Mouse (Mus musculus) left cerebral cortex, postnatal 36 days (tissue): ENCODE results near the gene Gpr65. TPM values are rescaled to one million over a fixed set of nuclear protein-coding genes. Genes with fewer than 3 reads are reported as not detected.
"Not testable (repeated sequence)": the region's sequence is repeated elsewhere in the genome, so short reads cannot be mapped to it uniquely, and the experiment has no call there.

Experiments used
- DNase-seq, 2 experiments: peaks; one replicate each; pipeline ENCODE4 v3.0.0; 2021 to 2022; ENCODE audit warnings: low spot score in 2 of 2, mixed read lengths in 1 of 2
- intact Hi-C: fragments of 180-260 bp; cut with DNase I; formaldehyde crosslinking; loops from one replicate; pipeline ENCODE4 v1.15.1; 2025
- total RNA-seq, 2 experiments: library from RNA; stranded (reverse); gene quantifications; 2 replicates each; pipeline ENCODE4 v1.2.3; 2021

The Gpr65 gene
- total RNA-seq: under 1 TPM in 1 of 2 experiments, not detected in 1; 0.20 TPM

DNA sequence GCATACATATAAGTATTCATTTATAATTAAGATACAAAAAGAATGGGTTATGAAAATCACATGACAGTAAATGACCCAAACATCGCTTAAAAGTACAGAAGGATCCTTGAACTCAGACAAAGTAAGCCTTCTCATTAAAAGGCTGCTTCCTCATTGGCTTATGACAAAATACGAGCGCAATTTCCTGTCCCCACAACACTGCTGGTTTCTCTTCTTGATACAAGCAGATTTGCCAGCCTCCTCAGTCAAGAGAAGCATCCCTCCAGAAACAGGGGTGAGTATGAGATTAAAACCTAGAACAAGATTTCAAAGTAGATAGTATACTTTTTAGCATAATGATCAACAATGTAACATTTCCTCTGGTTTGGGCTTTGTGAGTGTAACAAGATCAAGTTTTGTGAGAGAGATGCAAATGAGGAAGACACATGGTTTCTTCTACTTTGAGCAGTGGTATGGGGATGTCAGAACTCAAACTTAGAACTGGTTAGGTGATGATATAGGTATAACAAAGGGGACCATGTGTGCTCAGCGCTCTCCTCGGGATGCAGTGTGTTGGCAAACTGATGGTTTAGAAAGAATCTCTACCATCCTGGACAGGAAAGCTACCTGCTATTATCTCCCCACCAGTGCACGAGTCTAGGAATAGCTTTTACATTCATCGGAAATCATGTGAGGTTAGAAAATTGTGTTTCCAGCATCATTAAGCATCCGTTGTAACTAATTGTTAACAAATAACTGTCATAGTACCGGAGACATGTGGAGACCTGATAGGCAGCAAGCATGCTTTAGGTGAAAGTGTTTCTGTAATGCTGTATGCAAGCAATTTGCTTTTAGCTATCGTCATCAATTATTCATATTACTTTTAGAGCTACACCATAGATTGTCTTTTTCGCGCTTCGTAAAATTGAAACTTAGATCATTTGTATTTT is at the start of gene Gpr65:
TSS of gene Gpr65 (plus strand) at position 195 of the 929 bp plus-strand sequence.
- intact Hi-C loops: no loop called here

DNA sequence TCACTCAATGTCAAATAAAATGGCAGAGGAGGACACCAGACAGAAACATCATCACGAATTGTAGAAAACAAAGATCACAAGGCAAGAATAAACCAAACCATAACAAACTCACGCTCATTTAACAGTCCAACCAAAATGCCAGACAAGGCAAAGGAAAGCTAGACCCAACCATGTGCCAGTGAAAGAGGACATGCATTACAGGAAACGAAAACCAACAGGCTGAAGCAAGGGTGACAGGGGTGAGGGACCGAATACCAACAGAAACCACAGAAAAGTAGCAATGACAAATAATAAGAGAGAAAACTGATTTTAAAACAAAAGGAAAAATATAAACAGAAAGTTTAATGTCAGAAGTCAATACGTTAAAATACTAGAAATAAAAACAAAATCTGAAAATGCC is 45.1 kb upstream of the Gpr65 start:
- no peak for DNase-seq
- intact Hi-C loops: no loop called here

More for the DNA sequence above, at the start of gene Gpr65:
- DNase-seq: no peak

DNA sequence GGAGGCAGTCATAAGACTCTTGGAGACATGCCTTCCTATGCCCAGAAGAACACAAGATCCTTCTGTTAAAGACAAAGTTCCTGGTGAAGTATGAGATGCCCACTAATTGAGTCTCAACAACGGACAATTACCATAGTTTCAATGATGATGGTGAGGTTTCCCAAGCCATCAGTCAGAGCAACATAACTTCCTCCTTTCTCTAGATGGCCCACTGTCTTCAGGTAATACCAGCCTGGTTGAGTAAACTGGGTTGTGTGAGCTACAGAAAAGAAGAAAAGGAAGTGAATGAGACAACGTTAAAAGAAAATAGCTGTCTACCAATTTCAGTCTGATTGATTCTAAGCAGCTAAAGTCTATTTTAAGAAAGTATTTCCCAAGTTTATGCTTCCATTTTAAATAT is 41.4 kb upstream of the Gpr65 start:
- DNase-seq: no peak
- intact Hi-C loops: no loop called here

DNA sequence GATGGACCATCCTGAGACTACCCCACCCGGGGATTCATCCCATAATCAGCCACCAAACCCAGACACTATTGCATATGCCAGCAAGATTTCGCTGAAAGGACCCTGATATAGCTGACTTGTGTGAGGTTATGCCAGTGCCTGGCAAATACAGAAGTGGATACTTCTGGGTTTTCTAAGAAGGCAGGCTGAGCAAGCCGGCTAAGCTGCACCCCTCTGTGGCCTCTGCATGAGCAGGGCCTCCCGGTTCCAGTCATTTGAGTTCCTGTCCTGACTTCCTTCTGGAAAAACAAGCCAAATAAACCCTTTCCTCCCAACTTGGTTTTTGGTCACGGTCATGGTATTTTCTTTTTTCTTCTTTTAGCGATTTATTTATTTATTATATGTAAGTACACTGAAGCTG is 30.0 kb upstream of the Gpr65 start:
- intact Hi-C loops: not testable (repeated sequence)

GRCm38 (mm10) chr12:98244161-98244560 is 24.3 kb upstream of the Gpr65 start:
- intact Hi-C loops: no loop called here

More for the DNA sequence above, 30.0 kb upstream of the Gpr65 start:
- DNase-seq: not testable (repeated sequence)

GRCm38 (mm10) chr12:98244865-98245264 is 23.6 kb upstream of the Gpr65 start:
- DNase-seq: no peak
- intact Hi-C loops: no loop called here

More at GRCm38 (mm10) chr12:98244161-98244560, 24.3 kb upstream of the Gpr65 start:
- no peak for DNase-seq

DNA sequence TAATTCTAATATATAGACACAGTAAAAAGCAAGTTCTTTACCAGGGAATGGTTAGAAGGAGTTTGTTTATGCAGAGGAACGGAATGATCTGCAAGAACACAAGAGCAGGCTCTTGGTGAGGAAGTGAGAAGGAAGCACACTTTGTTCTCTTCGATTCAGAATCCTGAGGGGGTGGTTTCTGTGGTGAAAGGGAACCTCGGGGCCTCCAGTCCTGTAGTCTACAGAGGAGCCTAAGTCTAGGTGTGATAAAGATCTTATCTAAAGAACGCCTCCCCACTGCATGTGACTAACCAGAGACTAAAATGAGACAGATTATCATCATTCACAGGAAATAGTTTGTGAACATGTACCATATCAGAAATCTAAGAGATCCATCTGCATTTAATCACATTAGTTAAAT is 21.6 kb upstream of the Gpr65 start:
- DNase-seq: no peak
- intact Hi-C loops: no loop called here

- intact Hi-C loops: no loop called here
Observed at GRCm38 (mm10) chr12:98249671-98250070, 18.8 kb upstream of the Gpr65 start.

GRCm38 (mm10) chr12:98250327-98250726 is 18.1 kb upstream of the Gpr65 start:
- no peak for DNase-seq
- intact Hi-C loops: no loop called here

More at GRCm38 (mm10) chr12:98249671-98250070, 18.8 kb upstream of the Gpr65 start:
- DNase-seq: no peak

DNA sequence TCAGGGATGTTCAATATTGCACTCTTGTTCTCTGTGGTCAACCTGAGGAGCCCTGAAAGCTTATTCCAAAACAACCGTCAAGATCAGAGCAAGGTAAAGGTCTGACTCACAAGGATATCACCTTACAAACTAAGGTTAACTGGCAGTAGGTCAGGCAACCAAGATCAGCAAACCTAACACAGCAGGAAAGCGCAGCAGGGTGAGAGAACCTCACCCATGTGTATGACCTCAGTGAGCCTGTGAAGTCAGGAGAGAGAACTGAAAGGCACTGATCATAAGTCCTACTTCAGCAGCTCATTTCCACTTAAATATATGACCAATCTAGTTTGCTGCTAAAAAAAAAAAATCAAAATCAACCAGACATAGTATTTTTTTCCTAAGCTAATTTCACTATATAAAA is 16.0 kb upstream of the Gpr65 start:
- intact Hi-C loops: no loop called here
- DNase-seq: no peak

DNA sequence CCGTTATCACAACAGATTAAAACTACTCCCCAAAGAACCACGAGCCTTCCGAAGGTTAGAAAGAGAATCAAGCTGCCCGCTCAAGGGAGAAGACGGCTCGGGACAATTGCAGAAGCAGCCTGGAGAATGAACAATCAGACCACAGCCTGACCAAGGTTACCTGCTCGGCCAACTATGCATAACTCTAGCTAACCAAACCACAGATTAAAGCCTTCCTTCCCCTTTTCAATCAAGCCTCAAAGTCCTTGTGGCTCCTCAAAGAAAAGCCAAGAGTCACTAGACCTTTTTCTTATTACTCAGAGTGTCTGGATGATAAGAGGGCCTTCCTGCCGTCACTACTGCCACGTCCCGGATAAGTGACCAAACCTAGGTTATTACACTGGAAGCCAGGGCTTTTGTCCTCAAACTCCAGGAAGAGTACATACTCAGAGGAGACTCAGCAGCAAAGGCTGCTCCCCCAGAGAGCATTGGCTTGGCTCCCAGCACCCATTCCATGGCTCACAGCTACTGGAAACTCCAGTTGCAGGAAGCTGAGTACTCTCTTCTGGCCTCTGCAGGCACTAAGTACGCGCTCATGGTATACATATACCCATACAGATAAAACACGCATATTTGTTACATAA is 13.0 kb upstream of the Gpr65 start:
- intact Hi-C loops: no loop called here

DNA sequence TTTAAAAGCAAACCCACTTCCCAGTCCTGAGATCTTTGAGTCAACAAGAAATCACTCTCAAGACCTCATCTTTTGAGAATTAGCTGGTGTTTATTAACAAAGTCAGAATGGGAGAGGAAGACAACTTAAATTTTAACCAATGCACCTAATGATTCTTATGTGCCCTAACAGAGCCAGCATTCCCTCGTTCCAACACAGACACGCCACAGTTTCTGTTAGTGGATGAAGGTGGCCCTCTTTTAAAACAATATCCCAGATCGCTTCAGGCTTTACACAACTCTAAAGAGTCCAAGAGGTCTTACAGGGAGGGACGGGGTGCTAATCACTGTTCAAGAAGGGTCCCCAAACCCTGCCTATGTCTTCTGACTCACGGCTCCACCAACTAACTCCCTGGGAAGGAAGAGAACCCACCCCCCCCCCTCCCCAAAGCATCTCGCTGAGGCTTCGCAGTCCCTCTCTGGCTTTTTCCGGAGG is 10.0 kb upstream of the Gpr65 start:
- DNase-seq: no peak
- intact Hi-C loops: no loop called here

More for the DNA sequence above, 13.0 kb upstream of the Gpr65 start:
- no peak for DNase-seq

DNA sequence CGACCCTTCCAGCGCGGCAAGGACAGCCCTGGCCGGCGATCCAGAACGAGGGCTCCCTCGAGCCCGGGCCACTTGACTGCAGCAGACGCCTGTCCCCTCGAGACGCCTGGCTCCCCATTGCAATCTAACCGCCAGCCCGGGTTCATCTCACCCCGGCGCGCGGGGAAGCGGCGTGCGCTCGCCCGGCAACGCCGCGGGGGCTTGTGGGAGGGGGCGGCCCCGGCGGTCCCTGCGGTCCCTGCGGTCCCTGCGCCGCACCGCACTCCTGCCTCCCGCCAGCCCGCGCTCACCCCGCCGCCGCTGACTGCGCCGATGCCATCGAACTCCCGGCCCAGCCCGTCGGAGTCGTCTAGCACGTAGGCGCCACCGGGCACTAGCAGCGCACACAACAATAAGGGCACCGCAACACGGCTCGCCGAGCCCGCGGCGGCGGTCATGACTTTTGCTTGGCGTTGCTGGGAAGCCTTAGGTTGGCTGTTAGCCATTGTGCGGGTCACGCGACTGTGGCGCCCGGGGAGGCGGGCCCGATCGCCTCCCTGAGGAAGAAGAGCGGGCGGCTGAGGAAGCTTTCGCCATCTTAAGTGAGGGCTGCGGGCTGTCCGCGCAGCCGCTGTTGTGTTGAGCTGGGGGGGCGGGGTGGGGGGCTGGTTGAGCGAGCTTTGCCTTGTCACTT is 9.5 kb upstream of the Gpr65 start, which contains the start of gene Galc:
TSS of gene Galc (minus strand) at position 615 of the 673 bp plus-strand sequence.
- intact Hi-C loops: no loop called here
- peak; percentile 89 to 91 for DNase-seq

DNA sequence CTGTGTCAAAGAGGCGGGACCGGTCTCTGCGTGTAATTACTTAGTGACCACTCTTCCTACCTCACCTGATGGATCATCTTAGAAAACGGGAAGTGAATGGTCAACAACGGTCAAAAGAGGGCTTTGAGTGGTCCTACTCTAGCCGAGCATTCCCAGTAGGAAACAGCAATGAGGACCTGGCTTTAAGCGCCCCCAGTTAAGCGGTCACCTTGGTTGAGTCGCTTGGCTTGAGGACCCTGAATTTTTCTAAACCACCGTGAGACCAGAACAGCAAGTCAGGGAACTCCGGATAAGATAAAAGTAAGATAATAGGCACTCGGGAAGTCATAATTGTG is 8.9 kb upstream of the Gpr65 start:
- no peak for DNase-seq
- intact Hi-C loops: no loop called here

GRCm38 (mm10) chr12:98265697-98266096 is 2.7 kb upstream of the Gpr65 start:
- intact Hi-C loops: no loop called here
- DNase-seq: no peak

GRCm38 (mm10) chr12:98269791-98270745 is 1.6 kb downstream of the Gpr65 start:
- intact Hi-C loops: no loop called here
- no peak for DNase-seq

GRCm38 (mm10) chr12:98270810-98271566 is 2.6 kb downstream of the Gpr65 start:
- intact Hi-C loops: no loop called here
- DNase-seq: no peak

DNA sequence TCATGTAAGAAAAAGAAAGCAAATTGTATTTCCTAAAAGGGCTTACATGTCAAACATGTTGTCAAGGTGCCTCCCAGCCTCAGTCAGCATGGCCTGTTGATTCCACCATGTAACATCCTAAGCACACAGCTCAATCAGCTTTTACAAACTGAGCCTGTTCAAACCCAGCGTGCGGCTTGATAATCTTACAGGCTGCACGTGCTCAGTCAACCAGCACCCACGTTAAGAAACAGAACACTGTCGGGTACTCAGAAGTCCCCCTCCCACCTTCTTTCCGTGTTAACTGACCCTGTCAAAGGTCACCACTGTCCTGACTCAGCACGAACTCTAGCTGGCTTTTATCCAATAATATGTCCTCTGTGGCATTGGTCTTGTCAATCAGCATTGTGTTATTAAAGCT is 4.0 kb downstream of the Gpr65 start:
- no peak for DNase-seq
- intact Hi-C loops: no loop called here
